Mouse (Mus musculus): Measurements from ENCODE around the gene Bves. TPM values are rescaled to one million over a fixed set of nuclear protein-coding genes. Genes with fewer than 3 reads are reported as not detected.

Bves gene
- polyA plus RNA-seq, 1 experiment from 2014 or later = 2.7 TPM

DNA sequence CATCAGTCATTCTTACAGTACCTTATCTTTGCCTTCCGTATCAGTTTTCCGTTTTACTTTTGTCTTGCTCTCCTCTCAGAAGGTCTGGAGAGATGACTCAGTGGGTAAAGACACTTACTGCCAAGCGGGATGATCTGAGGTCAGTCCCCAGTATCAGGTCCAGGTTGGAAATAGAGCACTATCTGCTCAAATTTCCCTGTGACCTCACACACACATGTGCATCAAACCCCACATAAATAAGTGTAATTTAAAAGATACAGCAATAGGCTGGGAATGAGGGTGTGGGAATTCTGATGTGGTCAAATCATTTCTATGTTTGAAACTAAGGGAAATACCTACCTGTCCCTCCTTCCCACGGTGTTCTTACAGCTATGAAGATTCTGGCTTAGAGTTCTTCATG is 36.1 kb upstream of the Bves start:
- no peak for ATAC-seq (replicated peaks; ENCODE audit: insufficient number of reproducible peaks, low FRiP score, low TSS enrichment, low read depth)
- 84% methylated on average over 4 of the region's 4 CpGs for WGBS
- DNase-seq (ENCODE audit: low spot score) = no peak
- Histone ChIP-seq H3K36me3 (replicated peaks; ENCODE audit: control insufficient read depth, insufficient read depth, low read depth, low read length) (no peaks in the 10 kb centered on the region), H3K9me3 (replicated peaks; ENCODE audit: control insufficient read depth, low read length) (no peaks in the 10 kb centered on the region), H3K27ac (replicated peaks; ENCODE audit: low read depth, low read length) (no peak overlapping the region), H3K4me1 (ENCODE audit: control insufficient read depth, insufficient read depth, low read length) (no peaks in the 10 kb centered on the region), H3K4me3 (ENCODE audit: low read depth, low read length) (no peak overlapping the region), H3K4me2 (ENCODE audit: low read depth, low read length) (no peak overlapping the region), H3K27me3 (ENCODE audit: control insufficient read depth, insufficient read depth, low read length) (no peaks in the 10 kb centered on the region), H3K9ac (replicated peaks; ENCODE audit: low read length) (no peak overlapping the region)

DNA sequence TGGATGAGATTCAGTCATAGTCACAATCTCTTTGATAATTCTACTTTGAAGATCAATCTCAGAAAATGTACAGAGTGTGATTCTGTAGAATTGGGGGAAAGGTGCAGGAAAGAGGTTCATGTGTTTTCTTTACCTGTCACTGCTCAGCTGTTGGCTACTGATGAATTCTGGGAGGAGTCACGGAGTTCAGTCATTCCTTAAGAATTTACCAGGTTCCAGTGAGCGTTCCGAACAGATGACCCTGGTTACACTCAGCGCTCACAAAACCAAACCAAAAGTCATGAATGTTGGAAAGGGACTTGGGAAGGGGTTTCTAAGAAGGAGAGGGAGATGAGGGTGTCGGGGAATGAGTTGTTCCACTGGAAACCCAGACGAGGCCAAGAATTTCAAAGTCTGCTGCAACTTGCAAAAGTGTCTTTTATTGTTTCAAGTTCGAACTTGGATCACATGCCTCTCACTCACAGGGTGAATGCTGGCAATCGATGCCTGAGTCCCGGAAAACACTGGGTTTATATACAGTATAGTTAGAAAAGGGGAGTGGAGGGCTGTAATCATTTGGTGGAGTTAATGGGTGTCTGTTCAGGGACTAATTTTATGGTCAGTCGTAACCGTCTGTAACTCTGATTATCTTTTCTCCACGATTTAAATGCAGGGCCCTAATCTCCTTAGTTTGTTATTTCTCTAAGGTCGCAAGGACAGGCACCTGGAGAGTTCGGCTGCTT is 32.1 kb upstream of the Bves start:
- Histone ChIP-seq H3K27ac (replicated peaks; ENCODE audit: low read depth, low read length) (no peak overlapping the region), H3K4me3 (ENCODE audit: low read depth, low read length) (no peak overlapping the region)

DNA sequence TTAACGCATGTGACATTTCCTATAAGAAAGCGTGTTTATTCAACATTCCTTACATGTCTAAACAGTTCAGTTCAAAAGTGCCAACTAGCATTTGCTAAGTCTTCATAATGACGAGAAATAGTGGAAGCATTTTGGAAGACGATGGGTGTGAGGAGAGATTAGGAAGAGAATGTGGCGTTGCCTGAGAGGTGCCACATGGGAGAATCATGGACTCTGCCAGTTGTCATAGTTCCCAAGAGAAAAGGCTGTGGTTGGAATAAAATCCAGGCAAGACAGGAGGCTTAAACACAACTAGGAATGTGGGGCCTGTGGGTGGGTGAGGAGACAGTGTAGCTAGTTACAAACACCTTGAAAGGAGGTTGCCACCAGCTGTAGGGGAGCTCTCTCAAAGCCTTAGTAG is 30.4 kb upstream of the Bves start:
- Histone ChIP-seq H3K9me3 (replicated peaks; ENCODE audit: control insufficient read depth, low read length) (no peaks in the 10 kb centered on the region), H3K4me3 (ENCODE audit: low read depth, low read length) (no peak overlapping the region), H3K36me3 (replicated peaks; ENCODE audit: control insufficient read depth, insufficient read depth, low read depth, low read length) (no peaks in the 10 kb centered on the region), H3K27me3 (ENCODE audit: control insufficient read depth, insufficient read depth, low read length) (no peaks in the 10 kb centered on the region), H3K9ac (replicated peaks; ENCODE audit: low read length) (no peak overlapping the region), H3K27ac (replicated peaks; ENCODE audit: low read depth, low read length) (no peak overlapping the region), H3K4me2 (ENCODE audit: low read depth, low read length) (no peak overlapping the region), H3K4me1 (ENCODE audit: control insufficient read depth, insufficient read depth, low read length) (no peaks in the 10 kb centered on the region)
- no peak for DNase-seq (ENCODE audit: low spot score)
- ATAC-seq (replicated peaks; ENCODE audit: insufficient number of reproducible peaks, low FRiP score, low TSS enrichment, low read depth) = no peak
- 90% methylated on average over 5 of the region's 5 CpGs for WGBS

More for the DNA sequence above, 32.1 kb upstream of the Bves start:
- H3K27me3 ChIP-seq (ENCODE audit: control insufficient read depth, insufficient read depth, low read length) = no peaks in the 10 kb centered on the region
- H3K9ac ChIP-seq (replicated peaks; ENCODE audit: low read length) = no peak overlapping the region
- no peak for ATAC-seq (replicated peaks; ENCODE audit: insufficient number of reproducible peaks, low FRiP score, low TSS enrichment, low read depth)
- no peaks in the 10 kb centered on the region for H3K9me3 ChIP-seq (replicated peaks; ENCODE audit: control insufficient read depth, low read length)
- H3K36me3 ChIP-seq (replicated peaks; ENCODE audit: control insufficient read depth, insufficient read depth, low read depth, low read length) = no peaks in the 10 kb centered on the region
- WGBS = 79% methylated on average over 14 of the region's 14 CpGs
- no peak overlapping the region for H3K4me2 ChIP-seq (ENCODE audit: low read depth, low read length)
- no peaks in the 10 kb centered on the region for H3K4me1 ChIP-seq (ENCODE audit: control insufficient read depth, insufficient read depth, low read length)
- DNase-seq (ENCODE audit: low spot score) = no peak

DNA sequence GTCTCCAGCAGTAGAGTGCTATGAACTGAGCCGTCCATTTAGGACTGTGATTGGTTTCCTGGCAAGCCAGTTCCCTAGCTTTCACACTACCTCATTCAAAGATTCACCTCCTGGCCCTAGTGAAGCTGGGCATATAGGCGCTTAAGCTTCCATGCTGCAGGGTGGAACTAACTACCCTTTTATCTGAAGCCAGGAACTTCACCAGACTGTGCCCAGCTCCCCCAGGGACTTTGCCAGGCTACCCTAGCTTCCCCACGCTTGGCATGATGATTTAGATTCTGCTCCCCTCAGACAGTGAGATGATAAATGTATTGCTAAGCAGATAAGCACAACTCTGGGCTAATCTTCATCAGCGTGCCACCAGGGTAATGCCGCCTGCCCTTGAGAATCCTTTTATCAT is 24.4 kb upstream of the Bves start:
- no peak overlapping the region for H3K4me2 ChIP-seq (ENCODE audit: low read depth, low read length)
- H3K36me3 ChIP-seq (replicated peaks; ENCODE audit: control insufficient read depth, insufficient read depth, low read depth, low read length) = no peaks in the 10 kb centered on the region
- DNase-seq (ENCODE audit: low spot score) (no peak), ATAC-seq (replicated peaks; ENCODE audit: insufficient number of reproducible peaks, low FRiP score, low TSS enrichment, low read depth) (no peak)
- H3K4me3 ChIP-seq (ENCODE audit: low read depth, low read length) = no peak overlapping the region
- H3K4me1 ChIP-seq (ENCODE audit: control insufficient read depth, insufficient read depth, low read length) = no peaks in the 10 kb centered on the region
- 83% methylated on average over 5 of the region's 5 CpGs for WGBS
- H3K9ac ChIP-seq (replicated peaks; ENCODE audit: low read length) = no peak overlapping the region
- no peak overlapping the region for H3K27ac ChIP-seq (replicated peaks; ENCODE audit: low read depth, low read length)
- H3K9me3 ChIP-seq (replicated peaks; ENCODE audit: control insufficient read depth, low read length) = no peaks in the 10 kb centered on the region
- H3K27me3 ChIP-seq (ENCODE audit: control insufficient read depth, insufficient read depth, low read length) = no peaks in the 10 kb centered on the region

DNA sequence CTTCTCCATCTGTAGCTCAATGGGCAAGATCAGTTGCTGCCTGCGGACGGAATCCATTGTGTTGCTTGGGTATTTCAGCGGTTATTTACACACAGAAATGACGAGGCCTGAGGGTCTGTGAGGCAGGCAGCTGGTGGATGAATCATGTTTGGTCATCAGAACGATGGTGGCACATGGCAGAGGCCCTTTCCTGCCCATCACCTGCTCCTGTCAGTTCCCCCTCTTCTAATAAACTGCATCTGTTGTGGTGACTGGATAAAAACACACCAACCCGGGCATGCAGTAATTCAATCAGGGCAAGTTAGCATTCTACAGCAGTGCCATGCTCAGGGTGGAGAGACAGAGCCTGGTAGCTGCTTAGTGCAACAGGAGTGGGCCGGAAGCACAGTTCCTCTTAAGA is 23.9 kb upstream of the Bves start:
- ATAC-seq (replicated peaks; ENCODE audit: insufficient number of reproducible peaks, low FRiP score, low TSS enrichment, low read depth) = no peak
- WGBS = 74% methylated on average over 7 of the region's 7 CpGs

DNA sequence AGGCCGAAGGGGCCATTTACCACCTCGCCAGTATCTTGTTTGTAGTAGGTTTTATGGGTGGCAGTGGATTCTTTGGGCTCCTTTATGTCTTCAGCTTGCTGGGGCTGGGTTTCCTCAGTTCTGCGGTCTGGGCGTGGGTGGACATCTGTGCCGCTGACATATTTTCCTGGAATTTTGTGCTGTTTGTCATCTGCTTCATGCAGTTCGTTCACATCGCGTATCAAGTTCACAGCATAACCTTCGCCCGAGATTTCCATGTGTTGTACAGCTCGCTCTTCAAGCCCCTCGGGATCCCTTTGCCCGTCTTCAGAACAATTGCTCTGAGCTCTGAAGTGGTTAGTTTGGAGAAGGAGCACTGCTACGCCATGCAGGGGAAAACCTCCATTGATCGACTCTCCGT is 20.7 kb upstream of the Bves start:
- no peaks in the 10 kb centered on the region for H3K9me3 ChIP-seq (replicated peaks; ENCODE audit: control insufficient read depth, low read length)
- no peak overlapping the region for H3K4me2 ChIP-seq (ENCODE audit: low read depth, low read length)
- no peaks in the 10 kb centered on the region for H3K36me3 ChIP-seq (replicated peaks; ENCODE audit: control insufficient read depth, insufficient read depth, low read depth, low read length)
- H3K27me3 ChIP-seq (ENCODE audit: control insufficient read depth, insufficient read depth, low read length) = no peaks in the 10 kb centered on the region
- no peak for ATAC-seq (replicated peaks; ENCODE audit: insufficient number of reproducible peaks, low FRiP score, low TSS enrichment, low read depth)
- DNase-seq (ENCODE audit: low spot score) = no peak
- H3K9ac ChIP-seq (replicated peaks; ENCODE audit: low read length) = no peak overlapping the region
- WGBS = 88% methylated on average over 16 of the region's 16 CpGs
- H3K4me3 ChIP-seq (ENCODE audit: low read depth, low read length) = no peak overlapping the region
- no peak overlapping the region for H3K27ac ChIP-seq (replicated peaks; ENCODE audit: low read depth, low read length)
- no peaks in the 10 kb centered on the region for H3K4me1 ChIP-seq (ENCODE audit: control insufficient read depth, insufficient read depth, low read length)

More for the DNA sequence above, 23.9 kb upstream of the Bves start:
- H3K9me3 ChIP-seq (replicated peaks; ENCODE audit: control insufficient read depth, low read length) = no peaks in the 10 kb centered on the region
- no peak overlapping the region for H3K4me2 ChIP-seq (ENCODE audit: low read depth, low read length)
- H3K36me3 ChIP-seq (replicated peaks; ENCODE audit: control insufficient read depth, insufficient read depth, low read depth, low read length) = no peaks in the 10 kb centered on the region
- H3K4me3 ChIP-seq (ENCODE audit: low read depth, low read length) = no peak overlapping the region
- H3K27me3 ChIP-seq (ENCODE audit: control insufficient read depth, insufficient read depth, low read length) = no peaks in the 10 kb centered on the region
- H3K27ac ChIP-seq (replicated peaks; ENCODE audit: low read depth, low read length) = no peak overlapping the region
- no peaks in the 10 kb centered on the region for H3K4me1 ChIP-seq (ENCODE audit: control insufficient read depth, insufficient read depth, low read length)
- H3K9ac ChIP-seq (replicated peaks; ENCODE audit: low read length) = no peak overlapping the region
- DNase-seq (ENCODE audit: low spot score) = no peak

DNA sequence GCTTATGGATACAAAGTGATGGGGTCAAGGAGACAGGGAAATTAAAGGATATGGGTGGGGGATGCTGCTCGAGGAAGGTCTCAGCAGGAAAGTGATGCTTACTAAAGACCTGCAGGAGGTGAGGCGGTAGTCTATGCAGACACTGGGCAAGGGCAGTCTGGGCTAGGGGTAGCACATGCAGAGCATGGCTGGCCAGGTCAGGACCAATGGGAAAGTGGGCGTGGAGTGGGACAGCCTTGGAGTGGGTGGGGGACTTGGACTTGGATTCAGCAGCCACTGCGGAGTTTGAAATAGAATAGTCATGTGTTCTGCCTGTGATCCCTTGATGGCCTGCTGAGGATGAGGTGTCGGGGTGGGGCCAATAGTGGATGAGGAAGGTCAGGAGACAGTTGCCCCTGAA is 16.6 kb upstream of the Bves start:
- DNase-seq (ENCODE audit: low spot score) = no peak
- Histone ChIP-seq H3K27ac (replicated peaks; ENCODE audit: low read depth, low read length) (no peak overlapping the region), H3K9ac (replicated peaks; ENCODE audit: low read length) (no peak overlapping the region), H3K4me3 (ENCODE audit: low read depth, low read length) (no peak overlapping the region), H3K9me3 (replicated peaks; ENCODE audit: control insufficient read depth, low read length) (no peaks in the 10 kb centered on the region), H3K36me3 (replicated peaks; ENCODE audit: control insufficient read depth, insufficient read depth, low read depth, low read length) (no peaks in the 10 kb centered on the region), H3K27me3 (ENCODE audit: control insufficient read depth, insufficient read depth, low read length) (no peaks in the 10 kb centered on the region), H3K4me2 (ENCODE audit: low read depth, low read length) (no peak overlapping the region), H3K4me1 (ENCODE audit: control insufficient read depth, insufficient read depth, low read length) (no peaks in the 10 kb centered on the region)
- 85% methylated on average over 5 of the region's 5 CpGs for WGBS
- no peak for ATAC-seq (replicated peaks; ENCODE audit: insufficient number of reproducible peaks, low FRiP score, low TSS enrichment, low read depth)

DNA sequence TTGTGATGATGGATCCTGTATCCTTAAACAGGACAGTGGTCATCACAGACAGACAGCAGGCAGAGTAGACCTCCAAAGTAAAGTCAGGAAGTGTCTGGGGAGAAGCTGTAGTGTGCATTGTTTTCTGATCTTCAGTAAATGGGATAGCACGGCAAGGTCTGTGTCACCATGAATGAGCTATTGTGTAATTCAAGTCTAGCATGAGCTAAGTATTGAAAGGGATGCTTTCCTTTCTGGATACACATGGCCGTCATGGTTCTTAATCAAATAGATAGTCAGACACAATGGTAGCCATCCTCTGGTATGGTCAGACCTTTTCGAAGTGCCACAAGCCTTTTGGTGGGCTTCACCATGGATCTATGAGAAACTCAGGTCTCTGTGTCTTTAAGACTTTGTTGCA is 15.3 kb upstream of the Bves start:
- H3K4me3 ChIP-seq (ENCODE audit: low read depth, low read length) = no peak overlapping the region

More for the DNA sequence above, 15.3 kb upstream of the Bves start:
- DNase-seq (ENCODE audit: low spot score) (no peak), ATAC-seq (replicated peaks; ENCODE audit: insufficient number of reproducible peaks, low FRiP score, low TSS enrichment, low read depth) (no peak)
- H3K4me1 ChIP-seq (ENCODE audit: control insufficient read depth, insufficient read depth, low read length) = no peaks in the 10 kb centered on the region
- H3K9me3 ChIP-seq (replicated peaks; ENCODE audit: control insufficient read depth, low read length) = no peaks in the 10 kb centered on the region
- H3K9ac ChIP-seq (replicated peaks; ENCODE audit: low read length) = no peak overlapping the region
- no peaks in the 10 kb centered on the region for H3K36me3 ChIP-seq (replicated peaks; ENCODE audit: control insufficient read depth, insufficient read depth, low read depth, low read length)
- 61% methylated on average over 3 of the region's 3 CpGs for WGBS
- no peak overlapping the region for H3K27ac ChIP-seq (replicated peaks; ENCODE audit: low read depth, low read length)
- H3K27me3 ChIP-seq (ENCODE audit: control insufficient read depth, insufficient read depth, low read length) = no peaks in the 10 kb centered on the region
- no peak overlapping the region for H3K4me2 ChIP-seq (ENCODE audit: low read depth, low read length)

Measured in embryonic facial prominence, embryonic 11.5 days (tissue).